Mouse (Mus musculus) hindbrain, embryonic 10.5 days (tissue): ENCODE results near the gene Gm11146. TPM values are rescaled to one million over a fixed set of nuclear protein-coding genes. Genes with fewer than 3 reads are reported as not detected.

Source experiments
- DNase-seq: peaks from one replicate; pipeline ENCODE4 v3.0.0-alpha.2; 2017; ENCODE audit warnings: low spot score
- H3K27ac ChIP-seq: fragments of 300-500 bp; sonication (generic); 2 replicates; pipeline ENCODE4 v1.5.1; 2016; ENCODE audit warnings: mild to moderate bottlenecking, moderate library complexity
- H3K27me3 ChIP-seq: fragments of 300-500 bp; sonication (generic); 2 replicates; pipeline ENCODE4 v1.6.1; 2016; ENCODE audit warnings: mild to moderate bottlenecking; ENCODE audit not compliant: poor library complexity, insufficient read depth, severe bottlenecking
- H3K36me3 ChIP-seq: fragments of 300-500 bp; sonication (generic); 2 replicates; pipeline ENCODE4 v1.6.1; 2016; ENCODE audit warnings: mild to moderate bottlenecking, moderate library complexity
- H3K4me1 ChIP-seq: fragments of 300-500 bp; sonication (generic); replicated peaks from 2 replicates; pipeline ENCODE4 v1.6.1; 2016; ENCODE audit warnings: mild to moderate bottlenecking
- H3K4me3 ChIP-seq: fragments of 300-500 bp; sonication (generic); 2 replicates; pipeline ENCODE4 v1.5.1; 2016; ENCODE audit warnings: mild to moderate bottlenecking, moderate library complexity
- H3K9me3 ChIP-seq: fragments of 300-500 bp; sonication (generic); 2 replicates; pipeline ENCODE4 v1.6.1; 2016; ENCODE audit warnings: mild to moderate bottlenecking, moderate library complexity
- WGBS: fragments of 180-500 bp; shearing (Covaris S2); methylation state at CpG from one replicate; pipeline ENCODE4 v1.1.7; 2016; 5-methylcytosine and 5-hydroxymethylcytosine counted together
- polyA plus RNA-seq: library from polyadenylated mRNA; unstranded; fragments of >200 nt; fragmentation: Nextera tagmentation; extraction: Ambion mirVana; gene quantifications from 2 replicates; pipeline ENCODE4 v1.2.1, GENCODE M21; 2016

The Gm11146 gene
- polyA plus RNA-seq, 1 experiment from 2014 or later: not detected

DNA sequence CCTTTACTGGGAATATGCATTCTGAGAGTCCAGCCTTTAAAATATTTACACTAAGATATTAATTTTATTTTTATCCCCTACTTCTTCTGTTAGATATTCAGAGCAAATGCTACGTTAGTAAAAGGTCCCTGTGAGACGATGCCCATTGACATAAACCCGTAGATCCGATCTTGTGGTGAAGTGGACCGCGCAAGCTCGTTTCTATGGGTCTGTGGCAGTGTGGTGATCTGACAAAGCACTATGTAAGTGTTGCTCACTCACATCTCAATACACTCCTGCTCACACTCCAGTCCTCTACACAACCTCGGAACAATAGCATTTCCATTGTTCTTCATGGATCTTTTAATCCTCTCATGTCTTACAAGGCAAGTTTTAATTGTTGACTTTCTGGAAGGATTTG lies 3.1 kb downstream of the Gm11146 start:
- DNase-seq: no peak
- WGBS: 91% methylated on average over 8 of the region's 8 CpGs

GRCm38 (mm10) chr16:77596556-77596955 lies 5.3 kb downstream of the Gm11146 start:
- H3K4me3 ChIP-seq: no peak overlapping the region
- DNase-seq: no peak
- WGBS: 88% methylated on average over 5 of the region's 5 CpGs
- peaks cover 18% of the 10 kb centered on the region for H3K36me3 ChIP-seq
- H3K4me1 ChIP-seq: peaks cover 12% of the 10 kb centered on the region; the same call in 1 of the 2 replicates
- H3K27me3 ChIP-seq: no peaks in the 10 kb centered on the region
- no peak overlapping the region for H3K27ac ChIP-seq
- no peaks in the 10 kb centered on the region for H3K9me3 ChIP-seq

More for the DNA sequence above, 3.1 kb downstream of the Gm11146 start:
- no peaks in the 10 kb centered on the region for H3K9me3 ChIP-seq
- peaks cover 4% of the 10 kb centered on the region; the same call in 1 of the 2 replicates for H3K4me1 ChIP-seq
- H3K36me3 ChIP-seq: peaks cover 18% of the 10 kb centered on the region
- H3K4me3 ChIP-seq: no peak overlapping the region
- no peaks in the 10 kb centered on the region for H3K27me3 ChIP-seq
- H3K27ac ChIP-seq: no peak overlapping the region

DNA sequence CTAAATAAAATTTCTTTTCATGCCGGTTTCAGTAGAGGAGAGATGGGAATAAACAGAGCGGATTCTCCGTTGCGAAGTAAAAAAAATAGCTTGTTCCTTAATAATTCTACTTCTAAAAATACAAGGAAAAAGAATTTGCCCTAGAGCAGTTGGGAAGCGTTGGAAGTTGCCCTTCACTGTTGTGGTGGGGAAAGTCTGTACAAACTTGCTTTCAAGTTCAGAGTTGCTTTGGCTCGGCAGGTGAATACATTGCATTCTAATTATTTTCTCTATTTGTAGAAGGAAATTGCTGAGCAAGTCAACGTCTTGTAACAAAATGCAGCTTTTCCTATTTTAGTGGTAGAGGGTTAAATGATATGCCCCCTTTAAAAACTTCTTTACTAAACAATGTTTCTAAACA lies 6.2 kb downstream of the Gm11146 start:
- Histone ChIP-seq H3K9me3 (no peaks in the 10 kb centered on the region), H3K27me3 (no peaks in the 10 kb centered on the region), H3K4me3 (no peak overlapping the region), H3K27ac (no peak overlapping the region), H3K4me1 (peaks cover 12% of the 10 kb centered on the region; the same call in 1 of the 2 replicates), H3K36me3 (peaks cover 18% of the 10 kb centered on the region)
- no peak for DNase-seq
- 85% methylated on average over 7 of the region's 7 CpGs for WGBS

- peaks cover 12% of the 10 kb centered on the region; the same call in 1 of the 2 replicates for H3K4me1 ChIP-seq
- H3K27me3 ChIP-seq: no peaks in the 10 kb centered on the region
- no peak overlapping the region for H3K4me3 ChIP-seq
- no peak overlapping the region for H3K27ac ChIP-seq
- no peaks in the 10 kb centered on the region for H3K9me3 ChIP-seq
- 76% methylated on average over 13 of the region's 13 CpGs for WGBS
- no peak for DNase-seq
- peaks cover 15% of the 10 kb centered on the region for H3K36me3 ChIP-seq
Measured at GRCm38 (mm10) chr16:77594553-77594952, 7.3 kb downstream of the Gm11146 start.

GRCm38 (mm10) chr16:77593828-77594421 lies 8.0 kb downstream of the Gm11146 start:
- Histone ChIP-seq H3K4me3 (no peak overlapping the region), H3K9me3 (no peaks in the 10 kb centered on the region), H3K27me3 (no peaks in the 10 kb centered on the region), H3K4me1 (peaks cover 12% of the 10 kb centered on the region; the same call in 1 of the 2 replicates), H3K36me3 (peaks cover 12% of the 10 kb centered on the region; the same call in 1 of the 2 replicates), H3K27ac (peak overlapping the region; percentile 53; the same call in 1 of the 2 replicates)
- DNase-seq: no peak
- 60% methylated on average over 12 of the region's 12 CpGs for WGBS

GRCm38 (mm10) chr16:77592986-77593385 lies 8.9 kb downstream of the Gm11146 start:
- Histone ChIP-seq H3K27ac (no peak overlapping the region; the same call in 1 of the 2 replicates), H3K36me3 (peaks cover 12% of the 10 kb centered on the region; the same call in 1 of the 2 replicates), H3K9me3 (no peaks in the 10 kb centered on the region), H3K4me1 (peaks cover 12% of the 10 kb centered on the region; the same call in 1 of the 2 replicates), H3K4me3 (no peak overlapping the region), H3K27me3 (no peaks in the 10 kb centered on the region)
- WGBS: 86% methylated on average over 3 of the region's 3 CpGs
- no peak for DNase-seq

- 88% methylated on average over 5 of the region's 5 CpGs for WGBS
- Histone ChIP-seq H3K4me1 (no peaks in the 10 kb centered on the region), H3K4me3 (no peak overlapping the region), H3K27me3 (no peaks in the 10 kb centered on the region), H3K36me3 (peaks cover 25% of the 10 kb centered on the region), H3K27ac (no peak overlapping the region), H3K9me3 (no peaks in the 10 kb centered on the region)
- no peak for DNase-seq
Measured at GRCm38 (mm10) chr16:77573036-77573435, 28.9 kb downstream of the Gm11146 start.

DNA sequence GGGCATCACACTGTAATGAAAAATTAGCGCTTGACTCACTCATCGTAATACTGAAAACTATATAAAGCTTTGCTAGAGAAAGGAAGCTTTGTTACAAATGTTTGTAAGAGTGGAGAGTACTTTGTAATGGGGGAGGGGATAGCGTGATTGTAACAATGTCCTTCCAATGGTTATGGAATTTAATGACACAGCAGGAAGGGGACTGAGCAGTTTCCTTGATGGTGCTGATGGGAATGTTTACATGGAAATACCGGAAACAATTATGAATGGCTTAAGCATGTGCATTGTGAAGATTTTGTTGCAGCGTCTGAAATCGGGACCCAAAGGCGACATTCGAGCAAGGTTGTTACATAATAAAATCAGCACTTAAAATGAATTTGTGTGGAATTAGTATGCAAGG lies 32.4 kb downstream of the Gm11146 start:
- H3K4me1 ChIP-seq: no peaks in the 10 kb centered on the region
- 95% methylated on average over 8 of the region's 8 CpGs for WGBS
- H3K4me3 ChIP-seq: no peak overlapping the region
- H3K9me3 ChIP-seq: no peaks in the 10 kb centered on the region
- H3K27me3 ChIP-seq: no peaks in the 10 kb centered on the region
- H3K27ac ChIP-seq: no peak overlapping the region
- no peak for DNase-seq
- peaks cover 25% of the 10 kb centered on the region for H3K36me3 ChIP-seq

DNA sequence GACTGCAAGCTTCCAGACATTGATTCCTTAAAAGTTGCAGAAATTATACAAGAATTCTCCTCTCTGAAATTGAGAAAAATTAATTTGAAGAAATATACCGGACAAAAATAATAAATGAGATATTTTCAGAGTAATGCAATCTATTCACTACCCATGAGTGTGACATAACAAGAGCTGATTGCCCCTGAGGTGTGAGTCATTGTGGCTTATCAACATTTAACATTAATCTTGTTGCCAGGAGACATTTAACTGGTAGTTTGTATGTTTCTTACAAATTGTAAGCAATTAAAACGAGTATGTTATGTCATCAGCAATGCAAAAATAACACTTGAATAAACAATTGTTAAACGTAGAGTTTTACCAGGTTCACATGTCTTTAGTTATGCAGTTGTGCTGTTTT lies 33.5 kb downstream of the Gm11146 start:
- H3K4me3 ChIP-seq: no peak overlapping the region
- peaks cover 19% of the 10 kb centered on the region for H3K36me3 ChIP-seq
- no peak overlapping the region for H3K27ac ChIP-seq
- no peaks in the 10 kb centered on the region for H3K27me3 ChIP-seq
- H3K4me1 ChIP-seq: no peaks in the 10 kb centered on the region
- DNase-seq: no peak
- 92% methylated on average over 3 of the region's 3 CpGs for WGBS
- H3K9me3 ChIP-seq: no peaks in the 10 kb centered on the region

- Histone ChIP-seq H3K4me1 (no peaks in the 10 kb centered on the region), H3K36me3 (peaks cover 4% of the 10 kb centered on the region; the same call in 1 of the 2 replicates), H3K4me3 (no peak overlapping the region), H3K27me3 (no peaks in the 10 kb centered on the region), H3K27ac (no peak overlapping the region), H3K9me3 (no peaks in the 10 kb centered on the region)
- no peak for DNase-seq
- whole genome bisulfite sequencing: 92% methylated on average over 3 of the region's 3 CpGs
Measured at GRCm38 (mm10) chr16:77562852-77563251, 39.0 kb downstream of the Gm11146 start.

DNA sequence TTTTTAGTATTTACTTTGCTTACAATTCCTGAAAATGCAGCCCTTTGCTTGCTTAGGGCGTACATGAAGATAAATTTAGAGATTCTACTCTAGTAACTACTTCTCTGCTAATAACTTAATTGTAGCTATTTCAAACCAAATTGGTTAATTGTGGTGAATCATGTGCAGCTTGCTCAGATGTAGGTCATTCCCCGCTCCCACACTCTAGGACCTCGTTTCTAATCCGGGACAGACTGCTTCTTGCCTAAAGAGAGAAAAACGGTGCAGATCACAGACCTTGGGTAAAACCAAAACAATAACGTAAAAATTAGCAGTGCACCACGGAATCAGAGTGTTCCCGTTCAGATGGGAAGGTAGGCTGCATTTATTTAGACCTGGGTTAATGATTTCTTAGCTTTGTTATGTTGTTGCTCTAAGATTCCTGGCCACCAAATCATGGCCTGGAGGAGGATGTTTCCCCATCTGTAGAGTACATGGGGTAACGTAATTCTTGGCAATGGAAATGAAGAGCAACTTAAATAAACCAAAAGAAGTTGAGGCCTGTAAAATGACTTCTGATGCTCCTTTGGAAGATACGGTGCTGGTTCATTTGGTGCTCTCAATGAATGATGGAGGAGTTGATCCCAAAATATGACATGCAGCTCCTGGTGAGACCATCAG lies 45.3 kb downstream of the Gm11146 start:
- no peaks in the 10 kb centered on the region for H3K27me3 ChIP-seq
- H3K36me3 ChIP-seq: peaks cover 11% of the 10 kb centered on the region
- DNase-seq: no peak
- H3K27ac ChIP-seq: no peak overlapping the region
- 93% methylated on average over 10 of the region's 10 CpGs for WGBS
- no peaks in the 10 kb centered on the region for H3K4me1 ChIP-seq
- no peaks in the 10 kb centered on the region for H3K9me3 ChIP-seq
- no peak overlapping the region for H3K4me3 ChIP-seq

DNA sequence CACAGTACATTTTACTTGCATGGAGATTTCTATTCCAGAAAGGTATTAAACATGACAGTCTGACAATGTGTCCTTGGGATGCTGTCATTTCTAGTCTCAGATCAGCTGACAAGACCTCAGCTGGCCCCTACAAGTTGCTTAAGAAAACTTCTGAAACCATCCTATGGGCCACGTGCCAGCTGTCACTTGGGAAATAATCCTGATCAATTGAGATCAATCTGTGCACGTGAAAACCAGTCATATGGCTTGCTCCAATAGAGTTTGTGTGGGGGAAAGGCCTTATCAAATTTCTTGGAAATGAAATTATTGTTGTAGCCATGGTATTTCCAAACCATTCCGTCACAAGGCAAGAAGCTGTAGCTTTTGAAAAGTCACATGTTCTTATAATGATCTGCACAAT lies 50.8 kb downstream of the Gm11146 start:
- WGBS: 80% methylated on average over 3 of the region's 3 CpGs
- peaks cover 5% of the 10 kb centered on the region for H3K36me3 ChIP-seq
- H3K4me3 ChIP-seq: no peak overlapping the region
- no peaks in the 10 kb centered on the region for H3K4me1 ChIP-seq
- no peak overlapping the region for H3K27ac ChIP-seq
- H3K9me3 ChIP-seq: no peaks in the 10 kb centered on the region
- DNase-seq: no peak
- no peaks in the 10 kb centered on the region for H3K27me3 ChIP-seq
